Mouse (Mus musculus) thymus, adult 18-20 months (tissue): ENCODE results near the gene Capn9.

Source experiments
- DNase-seq, 2 experiments: peaks; one replicate each; pipeline ENCODE4 v3.0.0; 2022; ENCODE audit warnings: mixed read lengths in 2 of 2

Gene Capn9

GRCm38 (mm10) chr8:124573552-124574340 is 2.2 kb upstream of the Capn9 start:
- DNase-seq: peak; percentile 61 to 71

- DNase-seq: no peak
These were observed 840 bp downstream of the Capn9 start for GRCm38 (mm10) chr8:124576751-124577150.

GRCm38 (mm10) chr8:124585718-124586425 is 10.0 kb downstream of the Capn9 start:
- DNase-seq: peak in 1 of 2 experiments; percentile 26

- DNase-seq: no peak
These were observed 10.6 kb downstream of the Capn9 start for GRCm38 (mm10) chr8:124586556-124586955.

- DNase-seq: no peak
These were observed 13.5 kb downstream of the Capn9 start for GRCm38 (mm10) chr8:124589393-124589792.

GRCm38 (mm10) chr8:124604066-124604465 is 28.2 kb downstream of the Capn9 start:
- DNase-seq: no peak

- no peak for DNase-seq
These were observed 32.5 kb downstream of the Capn9 start for GRCm38 (mm10) chr8:124608239-124608971.

GRCm38 (mm10) chr8:124608972-124609353 is 33.1 kb downstream of the Capn9 start:
- DNase-seq: no peak

GRCm38 (mm10) chr8:124614325-124614724 is 38.4 kb downstream of the Capn9 start:
- no peak for DNase-seq

GRCm38 (mm10) chr8:124617266-124617869 is 41.5 kb downstream of the Capn9 start:
- DNase-seq: peak; percentile 16 to 28

- DNase-seq: no peak
These were observed 42.3 kb downstream of the Capn9 start for GRCm38 (mm10) chr8:124618252-124618651.

- DNase-seq: no peak
These were observed 45.3 kb downstream of the Capn9 start for GRCm38 (mm10) chr8:124621255-124621654.

- DNase-seq: no peak
These were observed 50.3 kb downstream of the Capn9 start for GRCm38 (mm10) chr8:124626251-124626650.

- no peak for DNase-seq
These were observed 54.6 kb downstream of the Capn9 start for GRCm38 (mm10) chr8:124630489-124630888.

GRCm38 (mm10) chr8:124630891-124631290 is 55.0 kb downstream of the Capn9 start:
- no peak for DNase-seq

GRCm38 (mm10) chr8:124631966-124632365 is 56.1 kb downstream of the Capn9 start:
- no peak for DNase-seq

- no peak for DNase-seq
These were observed 57.2 kb downstream of the Capn9 start for GRCm38 (mm10) chr8:124633001-124633703.

GRCm38 (mm10) chr8:124634411-124635246 is 58.7 kb downstream of the Capn9 start:
- DNase-seq: no peak

- no peak for DNase-seq
These were observed 59.3 kb downstream of the Capn9 start for GRCm38 (mm10) chr8:124635247-124635502.

- no peak for DNase-seq
These were observed 65.7 kb downstream of the Capn9 start for GRCm38 (mm10) chr8:124641599-124641998.

- no peak for DNase-seq
These were observed 67.8 kb downstream of the Capn9 start for GRCm38 (mm10) chr8:124643540-124644339.
